Mouse (Mus musculus): ENCODE measurements around the gene Zfp986. TPM values are rescaled to one million over a fixed set of nuclear protein-coding genes. Genes with fewer than 3 reads are reported as not detected.
"Not testable (repeated sequence)": the region's sequence is repeated elsewhere in the genome, so short reads cannot be mapped to it uniquely, and the experiment has no call there.

Gene Zfp986
- polyA plus RNA-seq (2012; rRNA removed), result 0.14 and 0.18 TPM in 2 replicates

GRCm38 (mm10) chr4:145868494-145868893 lies at the start of gene Zfp986:
Gene Zfp986, plus strand, starts transcription at chr4:145868794.
- not testable (repeated sequence) for DNase-seq (ENCODE audit: low read depth)

GRCm38 (mm10) chr4:145819946-145820345 lies 48.6 kb upstream of the Zfp986 start:
- DNase-seq (ENCODE audit: low read depth), result not testable (repeated sequence)

- DNase-seq (ENCODE audit: low read depth), result not testable (repeated sequence)
These were observed 43.0 kb upstream of the Zfp986 start for GRCm38 (mm10) chr4:145825606-145826005.

GRCm38 (mm10) chr4:145831328-145832062 lies 37.1 kb upstream of the Zfp986 start:
- DNase-seq (ENCODE audit: low read depth), result not testable (repeated sequence)

GRCm38 (mm10) chr4:145836300-145836862 lies 32.2 kb upstream of the Zfp986 start:
- DNase-seq (ENCODE audit: low read depth), result not testable (repeated sequence)

GRCm38 (mm10) chr4:145836863-145837440 lies 31.6 kb upstream of the Zfp986 start:
- peak; percentile 0 for DNase-seq (ENCODE audit: low read depth)

GRCm38 (mm10) chr4:145846793-145847192 lies 21.8 kb upstream of the Zfp986 start:
- DNase-seq (ENCODE audit: low read depth), result not testable (repeated sequence)

GRCm38 (mm10) chr4:145848183-145848890 lies 20.3 kb upstream of the Zfp986 start:
- DNase-seq (ENCODE audit: low read depth), result not testable (repeated sequence)

- DNase-seq (ENCODE audit: low read depth), result not testable (repeated sequence)
These were observed 19.7 kb upstream of the Zfp986 start for GRCm38 (mm10) chr4:145848891-145849214.

GRCm38 (mm10) chr4:145851421-145851820 lies 17.2 kb upstream of the Zfp986 start:
- not testable (repeated sequence) for DNase-seq (ENCODE audit: low read depth)

GRCm38 (mm10) chr4:145863872-145864271 lies 4.7 kb upstream of the Zfp986 start:
- DNase-seq (ENCODE audit: low read depth), result not testable (repeated sequence)

Other genes with a start within 250 kb of the Zfp986 start
- not detected in 2 replicates for gene Zfp980, start 198.1 kb upstream of the Zfp986 start, polyA plus RNA-seq (2012; rRNA removed)
- not detected in 2 replicates for gene Zfp987, start 228.5 kb downstream of the Zfp986 start, polyA plus RNA-seq (2012; rRNA removed)

Data from brain, embryonic 14.5 days (tissue).